Mouse (Mus musculus) bone marrow, adult 2 months (tissue): Measurements from ENCODE around the gene Pdpr. TPM values are rescaled to one million over a fixed set of nuclear protein-coding genes. Genes with fewer than 3 reads are reported as not detected.
"Not testable (repeated sequence)": the region's sequence is repeated elsewhere in the genome, so short reads cannot be mapped to it uniquely, and the experiment has no call there.

Experiments
- H3K27ac ChIP-seq: fragments of 200-500 bp; 2 replicates; pipeline ENCODE4 v1.5.1; 2012; ENCODE audit warnings: low read depth, mild to moderate bottlenecking, control low read depth, inconsistent platforms, low read length; ENCODE audit not compliant: control insufficient read depth, poor library complexity, insufficient read depth
- H3K4me1 ChIP-seq: fragments of 200-500 bp; 2 replicates; pipeline ENCODE4 v1.6.1; 2011; ENCODE audit warnings: low read length; ENCODE audit not compliant: control insufficient read depth, insufficient read depth
- H3K4me3 ChIP-seq: fragments of 200-500 bp; replicated peaks from 2 replicates; pipeline ENCODE3; 2011; ENCODE audit warnings: mild to moderate bottlenecking, low read depth, low read length, control low read depth; ENCODE audit not compliant: control insufficient read depth
- CTCF ChIP-seq: fragments of 200-500 bp; IDR thresholded peaks from 2 replicates; pipeline ENCODE4 v1.5.1; 2011; ENCODE audit warnings: low read length, control low read depth; ENCODE audit not compliant: control insufficient read depth, insufficient read depth
- POLR2A ChIP-seq: fragments of 200-500 bp; IDR thresholded peaks from 2 replicates; pipeline ENCODE4 v1.6.1; 2011; ENCODE audit warnings: low read depth, mild to moderate bottlenecking, control low read depth, low read length, borderline replicate concordance; ENCODE audit not compliant: control insufficient read depth
- WGBS: fragments of 180-500 bp; shearing (Covaris S2); methylation state at CpG from one replicate; pipeline ENCODE4 v1.1.7; 2018; 5-methylcytosine and 5-hydroxymethylcytosine counted together
- polyA plus RNA-seq: library from polyadenylated mRNA; stranded (reverse); fragments of >200 nt; gene quantifications from 2 replicates; pipeline ENCODE4 v1.2.4, GENCODE M21; 2011; ENCODE audit warnings: low replicate concordance; ENCODE audit not compliant: missing spikeins, insufficient read depth, insufficient read length

Gene Pdpr
- polyA plus RNA-seq, 1 experiment = 2.3 TPM

- H3K27ac ChIP-seq = no peak overlapping the region
- TF ChIP-seq CTCF (no peak), POLR2A (no peak)
- WGBS = 48% methylated on average over 6 of the region's 6 CpGs
- H3K4me1 ChIP-seq = no peaks in the 10 kb centered on the region; the same call in 1 of the 2 replicates
- H3K4me3 ChIP-seq = no peak overlapping the region
These were observed 14.6 kb upstream of the Pdpr start for GRCm38 (mm10) chr8:111079861-111080271.

- H3K4me1 ChIP-seq = no peaks in the 10 kb centered on the region; the same call in 1 of the 2 replicates
- no peak overlapping the region for H3K27ac ChIP-seq
- H3K4me3 ChIP-seq = no peak overlapping the region
- WGBS = 75% methylated on average over 12 of the region's 12 CpGs
- TF ChIP-seq POLR2A = no peak
- TF ChIP-seq CTCF = no peak
These were observed 12.7 kb upstream of the Pdpr start for GRCm38 (mm10) chr8:111081580-111082258.

GRCm38 (mm10) chr8:111083936-111084335 is 10.5 kb upstream of the Pdpr start:
- WGBS = 84% methylated on average over 5 of the region's 5 CpGs
- not testable (repeated sequence) for H3K4me1 ChIP-seq, H3K27ac ChIP-seq, H3K4me3 ChIP-seq

GRCm38 (mm10) chr8:111090126-111090525 is 4.3 kb upstream of the Pdpr start:
- H3K4me1 ChIP-seq = peaks cover 1% of the 10 kb centered on the region; the same call in 1 of the 2 replicates
- H3K27ac ChIP-seq = no peak overlapping the region
- TF ChIP-seq CTCF = peak; percentile 94
- no peak for TF ChIP-seq POLR2A
- WGBS = 0% methylated on average over 2 of the region's 2 CpGs
- H3K4me3 ChIP-seq = no peak overlapping the region

GRCm38 (mm10) chr8:111091706-111092105 is 2.7 kb upstream of the Pdpr start:
- 70% methylated on average over 7 of the region's 7 CpGs for WGBS
- H3K4me3 ChIP-seq = no peak overlapping the region
- H3K27ac ChIP-seq = no peak overlapping the region
- TF ChIP-seq CTCF (no peak), POLR2A (no peak)
- H3K4me1 ChIP-seq = peaks cover 1% of the 10 kb centered on the region; the same call in 1 of the 2 replicates

- not testable (repeated sequence) for H3K4me1 ChIP-seq, H3K27ac ChIP-seq, H3K4me3 ChIP-seq
- 84% methylated on average over 6 of the region's 6 CpGs for WGBS
These were observed 2.1 kb upstream of the Pdpr start, which contains the start of gene Clec18a for GRCm38 (mm10) chr8:111092326-111092725. Gene Clec18a, minus strand, starts transcription at chr8:111092426.

- Histone ChIP-seq H3K4me3 (peak overlapping the region; percentile 81), H3K27ac (peak overlapping the region; percentile 51; the same call in 1 of the 2 replicates)
- WGBS = under 1% methylated on average over 52 of the region's 69 CpGs
- not testable (repeated sequence) for H3K4me1 ChIP-seq
These were observed 381 bp downstream of the Pdpr start for GRCm38 (mm10) chr8:111094719-111095302.

GRCm38 (mm10) chr8:111114891-111115290 is 20.5 kb downstream of the Pdpr start:
- Histone ChIP-seq H3K4me3 (no peak overlapping the region), H3K4me1 (no peaks in the 10 kb centered on the region), H3K27ac (no peak overlapping the region)
- WGBS = 91% methylated on average over 5 of the region's 5 CpGs
- TF ChIP-seq POLR2A (no peak), CTCF (no peak)

GRCm38 (mm10) chr8:111119481-111119880 is 25.1 kb downstream of the Pdpr start:
- TF ChIP-seq CTCF (no peak), POLR2A (no peak)
- Histone ChIP-seq H3K27ac (no peak overlapping the region), H3K4me1 (no peaks in the 10 kb centered on the region), H3K4me3 (no peak overlapping the region)
- WGBS = 87% methylated on average over 3 of the region's 3 CpGs

GRCm38 (mm10) chr8:111130756-111131155 is 36.3 kb downstream of the Pdpr start:
- TF ChIP-seq POLR2A (no peak), CTCF (no peak)
- WGBS = 92% methylated on average over 2 of the region's 2 CpGs
- no peaks in the 10 kb centered on the region for H3K4me1 ChIP-seq
- H3K27ac ChIP-seq = no peak overlapping the region
- H3K4me3 ChIP-seq = no peak overlapping the region
